Mouse (Mus musculus): ENCODE measurements around the gene Fgfr2. TPM values are rescaled to one million over a fixed set of nuclear protein-coding genes. Genes with fewer than 3 reads are reported as not detected.

Fgfr2 gene
- polyA plus RNA-seq, 1 experiment from 2014 or later: not detected

DNA sequence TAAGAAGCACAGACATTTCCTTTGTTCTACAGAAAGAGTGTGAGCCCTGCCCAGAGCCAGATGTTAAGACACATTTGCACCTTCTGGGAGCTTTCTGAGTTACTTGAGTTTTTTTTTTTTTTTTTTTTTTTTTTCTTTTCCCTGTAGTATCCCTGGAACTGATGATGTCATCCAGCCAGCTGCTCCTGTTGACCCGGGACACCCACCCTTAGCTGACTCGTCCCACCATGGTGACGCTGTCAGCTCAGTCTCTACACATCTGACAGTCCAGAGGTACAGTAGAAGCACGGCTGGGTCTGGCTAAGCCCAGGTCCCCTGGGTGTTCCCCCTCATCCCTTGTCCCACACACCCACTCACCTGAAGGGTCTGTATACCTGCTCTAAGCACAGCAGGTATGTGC lies 2460.3 kb downstream of the Fgfr2 start:
- WGBS (ENCODE audit: missing documents): 92% methylated on average over 4 of the region's 4 CpGs

DNA sequence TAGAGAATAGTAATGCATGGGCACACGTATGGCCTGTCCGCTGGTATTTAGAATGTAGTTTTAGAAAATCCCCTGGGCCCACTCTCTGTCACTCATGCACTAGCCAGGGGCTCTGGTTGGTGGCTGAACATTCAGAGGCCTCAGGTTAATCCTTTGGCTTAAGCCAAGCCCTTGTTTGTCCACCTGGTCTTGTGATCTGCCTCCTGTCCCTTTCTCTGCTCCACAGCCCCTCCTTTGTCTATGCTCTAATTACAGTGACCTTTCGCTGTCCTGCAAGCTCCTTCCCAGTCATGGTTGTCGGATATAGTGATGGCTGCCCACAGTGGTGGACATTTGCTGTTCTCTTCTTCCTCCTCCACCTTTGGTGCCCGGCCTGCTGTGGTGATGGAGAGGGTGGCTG lies 2460.9 kb downstream of the Fgfr2 start:
- 87% methylated on average over 5 of the region's 5 CpGs for WGBS (ENCODE audit: missing documents)

More for the DNA sequence above, 2460.3 kb downstream of the Fgfr2 start:
- no peaks in the 10 kb centered on the region for H3K79me2 ChIP-seq (ENCODE audit: inconsistent target)
- no peak overlapping the region for H3K27ac ChIP-seq
- H3K36me3 ChIP-seq (ENCODE audit: inconsistent target): no peaks in the 10 kb centered on the region
- H3K4me3 ChIP-seq (ENCODE audit: inconsistent target): no peak overlapping the region

GRCm38 (mm10) chr7:130659129-130659528 lies 2464.0 kb downstream of the Fgfr2 start:
- Histone ChIP-seq H3K27ac (no peak overlapping the region), H3K79me2 (ENCODE audit: inconsistent target) (no peaks in the 10 kb centered on the region), H3K36me3 (ENCODE audit: inconsistent target) (no peaks in the 10 kb centered on the region), H3K4me3 (ENCODE audit: inconsistent target) (no peak overlapping the region)
- 85% methylated on average over 5 of the region's 5 CpGs for WGBS (ENCODE audit: missing documents)

More for the DNA sequence above, 2460.9 kb downstream of the Fgfr2 start:
- H3K36me3 ChIP-seq (ENCODE audit: inconsistent target): no peaks in the 10 kb centered on the region
- no peak overlapping the region for H3K27ac ChIP-seq
- H3K79me2 ChIP-seq (ENCODE audit: inconsistent target): no peaks in the 10 kb centered on the region
- H3K4me3 ChIP-seq (ENCODE audit: inconsistent target): no peak overlapping the region

DNA sequence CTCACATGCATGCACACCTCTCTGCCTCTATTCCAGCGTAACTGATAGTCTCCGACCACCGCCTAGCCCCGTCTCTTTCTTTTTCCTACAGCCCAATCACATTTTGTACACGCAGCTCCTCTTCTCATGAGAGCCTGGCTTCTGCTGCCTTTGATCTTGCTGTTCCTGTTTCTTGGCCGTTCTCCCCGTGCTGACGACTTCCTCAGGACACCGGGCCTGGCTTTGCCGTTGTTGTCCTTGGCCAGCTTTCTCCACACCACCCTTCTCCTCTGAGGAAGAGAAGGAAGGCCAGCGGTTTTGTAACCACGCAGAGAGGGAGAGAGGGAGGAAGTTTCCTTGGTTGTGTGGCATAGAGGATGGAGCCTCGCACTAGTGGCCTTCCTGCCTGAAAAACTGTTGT lies 2465.4 kb downstream of the Fgfr2 start:
- Histone ChIP-seq H3K36me3 (ENCODE audit: inconsistent target) (no peaks in the 10 kb centered on the region), H3K4me3 (ENCODE audit: inconsistent target) (no peak overlapping the region), H3K27ac (no peak overlapping the region), H3K79me2 (ENCODE audit: inconsistent target) (no peaks in the 10 kb centered on the region)
- 50% methylated on average over 8 of the region's 13 CpGs for WGBS (ENCODE audit: missing documents)

- no peaks in the 10 kb centered on the region for H3K79me2 ChIP-seq (ENCODE audit: inconsistent target)
- 100% methylated on average over 8 of the region's 8 CpGs for WGBS (ENCODE audit: missing documents)
- no peak overlapping the region for H3K4me3 ChIP-seq (ENCODE audit: inconsistent target)
- H3K36me3 ChIP-seq (ENCODE audit: inconsistent target): no peaks in the 10 kb centered on the region
- no peak overlapping the region for H3K27ac ChIP-seq
Observed at GRCm38 (mm10) chr7:130656965-130657364, 2466.2 kb downstream of the Fgfr2 start.

GRCm38 (mm10) chr7:130654562-130654961 lies 2468.6 kb downstream of the Fgfr2 start:
- Histone ChIP-seq H3K27ac (no peak overlapping the region), H3K4me3 (ENCODE audit: inconsistent target) (no peak overlapping the region), H3K79me2 (ENCODE audit: inconsistent target) (no peaks in the 10 kb centered on the region), H3K36me3 (ENCODE audit: inconsistent target) (no peaks in the 10 kb centered on the region)
- WGBS (ENCODE audit: missing documents): 86% methylated on average over 2 of the region's 2 CpGs

GRCm38 (mm10) chr7:130653036-130653555 lies 2470.1 kb downstream of the Fgfr2 start:
- Histone ChIP-seq H3K27ac (no peak overlapping the region), H3K79me2 (ENCODE audit: inconsistent target) (no peaks in the 10 kb centered on the region), H3K36me3 (ENCODE audit: inconsistent target) (no peaks in the 10 kb centered on the region), H3K4me3 (ENCODE audit: inconsistent target) (no peak overlapping the region)
- WGBS (ENCODE audit: missing documents): 93% methylated on average over 6 of the region's 6 CpGs

- 95% methylated on average over 5 of the region's 5 CpGs for WGBS (ENCODE audit: missing documents)
- Histone ChIP-seq H3K79me2 (ENCODE audit: inconsistent target) (no peaks in the 10 kb centered on the region), H3K36me3 (ENCODE audit: inconsistent target) (no peaks in the 10 kb centered on the region), H3K4me3 (ENCODE audit: inconsistent target) (no peak overlapping the region), H3K27ac (no peak overlapping the region)
Observed at GRCm38 (mm10) chr7:130650621-130651020, 2472.5 kb downstream of the Fgfr2 start.

DNA sequence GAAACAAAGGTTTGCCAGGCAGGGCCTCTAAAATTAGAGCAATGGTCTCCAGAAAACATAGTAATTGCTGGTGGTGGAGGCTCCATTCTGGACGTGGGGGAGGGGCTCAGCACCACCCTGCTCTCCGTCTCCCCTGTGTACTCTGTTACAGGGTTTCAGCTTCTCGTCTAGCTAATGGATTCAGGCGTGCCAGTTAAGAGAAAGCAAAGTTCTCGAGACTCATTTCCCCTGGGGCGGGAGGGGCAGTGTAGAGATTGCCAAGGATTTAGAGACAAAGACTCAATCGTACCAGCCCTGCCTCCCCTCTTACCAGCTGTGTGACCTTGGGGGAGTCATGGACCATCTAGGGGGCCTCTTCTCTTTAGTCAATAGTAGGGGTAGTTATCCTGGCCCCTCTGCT lies 2473.9 kb downstream of the Fgfr2 start:
- H3K27ac ChIP-seq: no peak overlapping the region

GRCm38 (mm10) chr7:130648061-130648460 lies 2475.1 kb downstream of the Fgfr2 start:
- no peak overlapping the region for H3K4me3 ChIP-seq (ENCODE audit: inconsistent target)
- WGBS (ENCODE audit: missing documents): 75% methylated on average over 3 of the region's 4 CpGs
- H3K27ac ChIP-seq: no peak overlapping the region
- H3K36me3 ChIP-seq (ENCODE audit: inconsistent target): no peaks in the 10 kb centered on the region
- H3K79me2 ChIP-seq (ENCODE audit: inconsistent target): no peaks in the 10 kb centered on the region

More for the DNA sequence above, 2473.9 kb downstream of the Fgfr2 start:
- 93% methylated on average over 7 of the region's 7 CpGs for WGBS (ENCODE audit: missing documents)
- Histone ChIP-seq H3K4me3 (ENCODE audit: inconsistent target) (no peak overlapping the region), H3K79me2 (ENCODE audit: inconsistent target) (no peaks in the 10 kb centered on the region), H3K36me3 (ENCODE audit: inconsistent target) (no peaks in the 10 kb centered on the region)

GRCm38 (mm10) chr7:130646762-130647139 lies 2476.4 kb downstream of the Fgfr2 start:
- Histone ChIP-seq H3K4me3 (ENCODE audit: inconsistent target) (peak overlapping the region; percentile 59), H3K36me3 (ENCODE audit: inconsistent target) (no peaks in the 10 kb centered on the region), H3K79me2 (ENCODE audit: inconsistent target) (no peaks in the 10 kb centered on the region), H3K27ac (peak overlapping the region; percentile 58)
- 2% methylated on average over 14 of the region's 18 CpGs for WGBS (ENCODE audit: missing documents)

DNA sequence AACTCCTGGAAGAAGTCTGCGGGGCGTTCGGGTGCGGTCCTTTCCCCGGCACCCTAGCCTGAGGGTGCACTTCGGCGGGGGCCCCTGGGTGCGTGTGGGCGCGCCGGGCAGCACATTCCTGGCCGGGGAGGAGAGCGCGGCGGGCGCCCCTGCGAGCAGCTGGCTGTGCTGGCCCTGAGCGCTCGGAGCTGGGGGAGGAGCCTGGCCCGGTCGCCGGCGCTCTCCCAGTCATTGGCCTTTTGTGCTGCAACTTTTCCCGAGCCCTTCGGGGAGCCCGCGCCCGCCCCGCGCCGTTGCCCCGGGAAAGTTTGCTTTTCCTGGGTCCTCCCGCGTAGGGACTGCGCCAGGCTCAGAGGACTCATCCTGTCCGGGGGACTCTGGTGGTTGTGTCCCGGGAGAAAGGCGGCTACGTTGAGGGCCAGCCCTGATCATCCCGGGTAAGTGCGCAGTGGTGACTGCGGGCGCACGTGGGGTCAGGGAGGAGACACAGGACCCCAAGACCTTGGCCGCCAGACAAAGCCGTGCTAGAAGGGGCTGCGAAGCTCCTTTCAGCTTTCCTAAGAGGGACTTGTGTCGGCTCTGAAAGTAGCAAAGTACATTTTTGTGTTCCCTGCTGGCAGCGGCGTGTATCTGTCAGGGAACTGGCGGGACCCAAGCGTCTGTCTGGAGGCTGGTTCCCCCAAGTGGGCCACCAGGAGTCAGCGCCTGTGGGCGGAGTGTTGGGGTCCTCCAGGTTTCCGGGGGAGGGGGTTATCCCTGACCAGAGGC lies 2477.0 kb downstream of the Fgfr2 start:
- H3K79me2 ChIP-seq (ENCODE audit: inconsistent target): no peaks in the 10 kb centered on the region
- WGBS (ENCODE audit: missing documents): 1% methylated on average over 54 of the region's 55 CpGs
- peak overlapping the region; percentile 58 for H3K27ac ChIP-seq
- peak overlapping the region; percentile 59 for H3K4me3 ChIP-seq (ENCODE audit: inconsistent target)
- H3K36me3 ChIP-seq (ENCODE audit: inconsistent target): no peaks in the 10 kb centered on the region

DNA sequence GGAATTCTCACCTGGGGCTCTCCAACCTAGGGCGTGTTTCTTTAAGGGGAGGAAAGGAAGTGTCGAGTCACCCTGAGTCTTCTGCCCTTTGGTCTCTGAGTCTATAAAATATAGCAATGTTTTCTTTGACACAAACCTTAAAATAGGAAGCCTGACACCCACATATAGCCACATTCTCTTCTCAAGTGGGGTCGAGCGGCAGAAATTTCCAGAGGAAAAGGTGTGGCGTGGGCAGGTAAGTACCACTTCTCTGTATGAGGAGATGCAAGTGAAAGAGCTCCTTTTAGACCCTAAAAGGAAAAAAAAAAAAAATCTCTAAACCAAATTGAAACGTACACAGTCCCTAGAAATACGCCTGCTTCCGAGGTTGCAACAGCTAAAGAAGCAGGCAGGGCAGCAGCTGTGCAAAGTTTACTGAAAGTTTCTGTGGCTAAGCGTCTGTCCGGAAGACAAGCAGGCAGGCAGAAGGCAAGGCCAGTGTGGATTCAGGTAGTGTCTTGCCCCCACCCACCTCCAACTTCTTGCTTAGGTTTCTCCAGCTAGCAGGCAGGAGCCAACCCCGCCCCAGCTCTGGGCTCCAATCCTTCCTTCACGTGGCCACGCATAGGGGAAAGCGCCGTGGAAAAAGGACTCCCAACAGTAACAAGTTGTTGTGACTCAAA lies 2477.7 kb downstream of the Fgfr2 start:
- WGBS (ENCODE audit: missing documents): 3% methylated on average over 15 of the region's 15 CpGs
- H3K27ac ChIP-seq: no peak overlapping the region
- peak overlapping the region; percentile 59 for H3K4me3 ChIP-seq (ENCODE audit: inconsistent target)
- no peaks in the 10 kb centered on the region for H3K79me2 ChIP-seq (ENCODE audit: inconsistent target)
- no peaks in the 10 kb centered on the region for H3K36me3 ChIP-seq (ENCODE audit: inconsistent target)

GRCm38 (mm10) chr7:130640681-130641080 lies 2482.5 kb downstream of the Fgfr2 start:
- Histone ChIP-seq H3K4me3 (ENCODE audit: inconsistent target) (no peak overlapping the region), H3K27ac (no peak overlapping the region), H3K79me2 (ENCODE audit: inconsistent target) (no peaks in the 10 kb centered on the region), H3K36me3 (ENCODE audit: inconsistent target) (no peaks in the 10 kb centered on the region)
- WGBS (ENCODE audit: missing documents): 98% methylated on average over 9 of the region's 9 CpGs

GRCm38 (mm10) chr7:130637811-130638210 lies 2485.3 kb downstream of the Fgfr2 start:
- 94% methylated on average over 6 of the region's 6 CpGs for WGBS (ENCODE audit: missing documents)
- no peaks in the 10 kb centered on the region for H3K36me3 ChIP-seq (ENCODE audit: inconsistent target)
- no peak overlapping the region for H3K4me3 ChIP-seq (ENCODE audit: inconsistent target)
- no peaks in the 10 kb centered on the region for H3K79me2 ChIP-seq (ENCODE audit: inconsistent target)
- no peak overlapping the region for H3K27ac ChIP-seq

All from macrophage (primary cell).